Mouse (Mus musculus) testis, adult 2 months (tissue): Measurements from ENCODE around the gene Nmt1.

Source experiments
- CTCF ChIP-seq: fragments of 200-500 bp; IDR thresholded peaks from 2 replicates; pipeline ENCODE4 v1.5.1; 2012; ENCODE audit warnings: low read depth, mild to moderate bottlenecking, inconsistent platforms, low read length, moderate library complexity; ENCODE audit not compliant: control insufficient read depth, insufficient read depth, insufficient replicate concordance
- POLR2A ChIP-seq: fragments of 200-500 bp; IDR thresholded peaks from 2 replicates; pipeline ENCODE4 v1.6.1; 2012; ENCODE audit warnings: low read depth, mild to moderate bottlenecking, inconsistent platforms, low read length, moderate library complexity; ENCODE audit not compliant: control insufficient read depth

- TF ChIP-seq POLR2A (peak; percentile 92), CTCF (no peak)
Measured at GRCm38 (mm10) chr11:103028176-103028891, at the start of gene Nmt1, which contains the start of gene Dcakd.
